Mouse (Mus musculus): ENCODE results near the gene 2510039O18Rik. TPM values are rescaled to one million over a fixed set of nuclear protein-coding genes. Genes with fewer than 3 reads are reported as not detected.

Gene 2510039O18Rik
- total RNA-seq, 2 experiments from 2014 or later, result 46.8 to 49.3 TPM

- DNase-seq, result no peak
Observed at GRCm38 (mm10) chr4:147993571-147994095, 52.9 kb downstream of the 2510039O18Rik start.

- no peak for DNase-seq
Observed at GRCm38 (mm10) chr4:147995311-147995710, 54.6 kb downstream of the 2510039O18Rik start.

Other genes starting within 250 kb of the 2510039O18Rik start
- under 1 TPM in 1 of 2 experiments, not detected in 1; 0.18 TPM for gene Zfp534, start 238.3 kb upstream of the 2510039O18Rik start, total RNA-seq (2021)
- 1 to 10 TPM; 3.8 to 4.4 TPM for gene Zfp984, start 131.1 kb upstream of the 2510039O18Rik start, total RNA-seq (2021)
- 10 to 100 TPM in 1 of 2 experiments, 1 to 10 TPM in 1; 9.1 to 12.6 TPM for gene Zfp933, start 92.5 kb upstream of the 2510039O18Rik start, total RNA-seq (2021)
- gene Miip, start 72.1 kb upstream of the 2510039O18Rik start, total RNA-seq (2021), result 10 to 100 TPM; 17.8 to 21.7 TPM
- gene Fv1, start 71.9 kb upstream of the 2510039O18Rik start, total RNA-seq (2021), result 10 to 100 TPM in 1 of 2 experiments, 1 to 10 TPM in 1; 9.9 to 11.7 TPM
- gene Mfn2, start 36.2 kb upstream of the 2510039O18Rik start, total RNA-seq (2021), result 100 to 1,000 TPM; 505 to 526 TPM
- gene Plod1, start 4.1 kb upstream of the 2510039O18Rik start, total RNA-seq (2021), result 10 to 100 TPM; 80.9 to 82.5 TPM
- gene Nppb, start 44.9 kb downstream of the 2510039O18Rik start, total RNA-seq (2021), result 100 to 1,000 TPM; 736 to 787 TPM
- 1,000 to 10,000 TPM; 1,585 to 1,953 TPM for gene Nppa, start 59.8 kb downstream of the 2510039O18Rik start, total RNA-seq (2021)
- gene Clcn6, start 97.9 kb downstream of the 2510039O18Rik start, total RNA-seq (2021), result 10 to 100 TPM; 15.8 to 16.3 TPM
- 10 to 100 TPM; 14.1 to 14.3 TPM for gene Mthfr, start 98.2 kb downstream of the 2510039O18Rik start, total RNA-seq (2021)
- gene Agtrap, start 147.1 kb downstream of the 2510039O18Rik start, total RNA-seq (2021), result 10 to 100 TPM; 24.8 to 27.4 TPM
- 10 to 100 TPM; 17.9 to 19.9 TPM for gene Mad2l2, start 189.5 kb downstream of the 2510039O18Rik start, total RNA-seq (2021)
- gene Draxin, start 189.8 kb downstream of the 2510039O18Rik start, total RNA-seq (2021), result not detected
- 10 to 100 TPM; 24.7 to 26.3 TPM for gene Fbxo6, start 211.2 kb downstream of the 2510039O18Rik start, total RNA-seq (2021)
- 10 to 100 TPM; 18.2 to 22.7 TPM for gene Fbxo44, start 219.6 kb downstream of the 2510039O18Rik start, total RNA-seq (2021)
- gene Fbxo2, start 219.7 kb downstream of the 2510039O18Rik start, total RNA-seq (2021), result under 1 TPM in 1 of 2 experiments, not detected in 1; 0.27 TPM